Mouse (Mus musculus) lung, postnatal 36 days (tissue): ENCODE results near the gene Bhlhb9.

Source experiments
- DNase-seq: peaks from one replicate; pipeline ENCODE4 v3.0.0; 2022; ENCODE audit warnings: mixed read lengths

Bhlhb9 gene

DNA sequence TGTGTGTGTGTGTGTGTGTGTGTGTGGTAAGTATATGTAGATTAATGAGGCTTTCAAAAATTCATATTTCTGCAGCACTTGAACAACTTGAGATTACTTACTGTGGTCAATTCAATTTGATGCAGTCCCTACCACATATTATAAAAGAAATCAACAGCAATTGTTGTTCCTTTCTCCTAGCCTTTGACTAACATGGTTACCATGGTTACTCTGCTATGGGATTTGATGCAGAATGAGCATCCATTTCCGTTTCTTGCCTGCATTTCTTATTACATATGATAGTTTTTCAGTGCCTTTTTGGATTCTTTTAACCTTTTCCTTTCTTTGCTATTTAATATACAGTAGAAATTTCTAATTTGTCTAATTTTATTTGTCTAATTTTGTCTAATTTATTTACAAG, 119.7 kb downstream of the Bhlhb9 start:
- DNase-seq: no peak

DNA sequence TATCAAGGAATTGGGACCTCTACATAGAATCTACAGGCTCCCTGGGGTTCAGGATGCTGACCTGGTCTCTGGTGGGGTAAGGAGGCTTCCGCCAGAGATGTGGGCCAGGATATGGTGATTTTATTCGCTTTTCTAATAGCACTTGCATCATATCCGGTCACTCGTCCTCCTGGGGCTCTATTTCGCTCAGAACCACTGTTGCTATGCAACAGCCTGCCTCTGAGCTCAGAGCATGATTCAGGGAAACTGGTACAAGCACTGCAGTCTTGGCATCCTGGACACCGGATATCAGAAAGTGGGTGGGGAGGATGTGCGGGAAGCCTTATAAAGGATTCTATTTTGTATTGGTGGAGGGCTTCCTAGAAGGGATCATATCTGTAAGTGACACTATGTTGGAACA, 124.8 kb downstream of the Bhlhb9 start:
- DNase-seq: no peak

DNA sequence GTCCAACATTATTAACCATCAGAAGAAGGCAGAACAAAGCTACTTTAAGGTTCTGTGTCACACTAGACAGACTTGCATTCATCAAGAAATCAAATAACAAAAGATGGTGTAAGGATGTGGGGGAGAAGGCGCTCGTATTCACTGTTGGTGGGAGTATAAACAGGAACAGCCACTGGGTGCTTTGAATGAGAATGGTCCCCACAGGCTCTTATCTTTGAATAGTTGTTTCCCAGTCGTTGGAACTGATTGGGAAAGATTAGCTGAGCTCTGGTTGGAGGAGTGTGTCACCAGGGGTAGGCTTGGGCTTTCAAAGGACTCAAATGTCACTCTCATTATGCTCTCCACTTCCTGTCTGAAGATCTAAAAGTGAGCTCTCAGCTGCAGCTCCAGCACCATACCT, 128.5 kb downstream of the Bhlhb9 start:
- DNase-seq: no peak

DNA sequence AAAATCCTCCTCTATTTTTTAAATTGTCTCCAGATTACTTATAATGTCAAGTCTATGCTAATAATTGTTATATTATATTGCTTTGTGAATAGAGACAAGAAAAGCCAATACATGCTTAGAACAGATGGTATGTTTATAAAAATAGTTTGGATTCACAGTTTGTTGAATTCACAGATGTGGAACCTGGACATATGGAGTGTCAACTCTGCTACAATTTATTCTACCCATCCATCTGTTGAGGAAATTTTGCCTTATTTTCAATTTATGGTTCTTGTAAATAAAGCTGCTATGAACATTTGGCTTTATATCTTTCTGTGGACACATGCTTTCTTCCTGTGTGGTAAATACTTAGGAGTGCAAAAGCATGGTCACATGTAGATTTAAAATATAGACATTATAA, 131.2 kb downstream of the Bhlhb9 start:
- no peak for DNase-seq

DNA sequence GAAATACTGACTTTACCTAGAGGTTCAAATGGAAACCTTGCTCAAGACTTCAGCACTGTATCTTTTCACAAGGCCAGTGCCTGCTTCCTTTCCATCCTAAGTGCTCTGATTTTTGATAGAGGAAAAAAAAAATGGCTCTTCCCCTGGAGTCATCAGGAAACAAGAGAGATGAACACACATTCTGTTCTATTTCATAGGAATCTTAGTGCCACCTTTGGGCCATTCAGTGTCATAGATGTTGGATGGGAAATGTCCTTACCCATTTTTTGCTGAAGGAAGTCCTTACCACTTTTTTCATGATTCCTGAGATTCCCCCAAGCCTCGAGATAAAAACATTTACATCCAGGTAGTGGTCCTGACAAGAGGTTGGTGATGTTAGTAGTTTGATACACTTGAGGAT, 139.1 kb downstream of the Bhlhb9 start:
- DNase-seq: no peak
